Mouse (Mus musculus) limb, embryonic 14.5 days (tissue): ENCODE results near the gene Itpr2. TPM values are rescaled to one million over a fixed set of nuclear protein-coding genes. Genes with fewer than 3 reads are reported as not detected.
"Not testable (repeated sequence)": the region's sequence is repeated elsewhere in the genome, so short reads cannot be mapped to it uniquely, and the experiment has no call there.

Experiments used
- ATAC-seq: fragments of 200-750 bp; cut with Nextera tagmentation; 2 replicates; pipeline ENCODE4 v1.8.0; 2017; ENCODE audit warnings: low read depth, moderate number of reproducible peaks, moderate TSS enrichment; ENCODE audit not compliant: low FRiP score
- DNase-seq: peaks from one replicate; pipeline ENCODE4 v3.0.0-alpha.2; 2015; ENCODE audit warnings: low spot score
- H3K27ac ChIP-seq: fragments of 300-500 bp; sonication (generic); replicated peaks from 2 replicates; pipeline ENCODE4 v1.5.1; 2014; ENCODE audit warnings: low read depth, mild to moderate bottlenecking, low read length, moderate library complexity, mixed read lengths
- H3K27me3 ChIP-seq: fragments of 300-500 bp; sonication (generic); 2 replicates; pipeline ENCODE4 v1.6.1; 2014; ENCODE audit warnings: low read length, mixed read lengths; ENCODE audit not compliant: control insufficient read depth, insufficient read depth
- H3K36me3 ChIP-seq: fragments of 300-500 bp; sonication (generic); 2 replicates; pipeline ENCODE4 v1.6.1; 2014; ENCODE audit warnings: mild to moderate bottlenecking, low read length, moderate library complexity, mixed read lengths; ENCODE audit not compliant: control insufficient read depth, insufficient read depth
- H3K4me1 ChIP-seq: fragments of 300-500 bp; sonication (generic); 2 replicates; pipeline ENCODE4 v1.6.1; 2014; ENCODE audit warnings: antibody characterized with exemption, low read length, mixed read lengths; ENCODE audit not compliant: control insufficient read depth, insufficient read depth
- H3K4me2 ChIP-seq: fragments of 300-500 bp; sonication (generic); replicated peaks from 2 replicates; pipeline ENCODE4 v1.6.1; 2014; ENCODE audit warnings: low read depth, mild to moderate bottlenecking, low read length, moderate library complexity; ENCODE audit not compliant: severe bottlenecking
- H3K4me3 ChIP-seq: fragments of 300-500 bp; sonication (generic); replicated peaks from 2 replicates; pipeline ENCODE4 v1.5.1; 2014; ENCODE audit warnings: low read length
- H3K9ac ChIP-seq: fragments of 300-500 bp; sonication (generic); 2 replicates; pipeline ENCODE4 v1.6.1; 2014; ENCODE audit warnings: mild to moderate bottlenecking, low read depth, low read length, moderate library complexity; ENCODE audit not compliant: severe bottlenecking
- H3K9me3 ChIP-seq: fragments of 300-500 bp; sonication (generic); 2 replicates; pipeline ENCODE4 v1.6.1; 2016; ENCODE audit warnings: low read length; ENCODE audit not compliant: control insufficient read depth
- POLR2A ChIP-seq: fragments of 200-500 bp; IDR thresholded peaks from 2 replicates; pipeline ENCODE4 v1.8.0; 2012; ENCODE audit warnings: inconsistent platforms, mild to moderate bottlenecking, moderate library complexity, borderline replicate concordance; ENCODE audit not compliant: insufficient read depth, insufficient read length; ENCODE audit errors: extremely low read depth
- WGBS: fragments of 180-500 bp; shearing (Covaris S2); extraction: QIAGEN DNeasy Blood & Tissue Kit; methylation state at CpG from one replicate; pipeline ENCODE4 v1.1.7; 2014; 5-methylcytosine and 5-hydroxymethylcytosine counted together
- polyA plus RNA-seq, 2 experiments: library from polyadenylated mRNA; depleted of rRNA in 1 of 2; stranded (reverse) in 1 of 2; unstranded in 1 of 2; fragments of >200 nt; fragmentation: Nextera tagmentation in 1 of 2; extraction: Ambion mirVana in 1 of 2; gene quantifications; 2 replicates each; pipeline versions ENCODE4 v1.2.1 to v1.2.3; 2012 to 2014

The Itpr2 gene
- polyA plus RNA-seq, 2 experiments: 4.7 to 11.3 TPM

GRCm38 (mm10) chr6:146470378-146470777 lies 31.6 kb downstream of the Itpr2 start:
- no peaks in the 10 kb centered on the region for H3K27me3 ChIP-seq
- ATAC-seq: no peak
- 77% methylated on average over 4 of the region's 4 CpGs for WGBS
- TF ChIP-seq POLR2A: no peak
- no peaks in the 10 kb centered on the region for H3K4me1 ChIP-seq
- no peak overlapping the region for H3K9ac ChIP-seq
- H3K27ac ChIP-seq: no peak overlapping the region
- DNase-seq: no peak
- H3K4me2 ChIP-seq: no peak overlapping the region
- no peaks in the 10 kb centered on the region for H3K9me3 ChIP-seq
- no peak overlapping the region for H3K4me3 ChIP-seq
- 0 out of 2 replicates have a peak, but pooled peaks cover 3% of the 10 kb centered on the region for H3K36me3 ChIP-seq

GRCm38 (mm10) chr6:146469936-146470335 lies 32.1 kb downstream of the Itpr2 start:
- 72% methylated on average over 2 of the region's 2 CpGs for WGBS
- H3K4me1 ChIP-seq: no peaks in the 10 kb centered on the region
- no peaks in the 10 kb centered on the region for H3K27me3 ChIP-seq
- ATAC-seq (no peak), DNase-seq (no peak)
- H3K4me2 ChIP-seq: no peak overlapping the region
- no peak overlapping the region for H3K27ac ChIP-seq
- 0 out of 2 replicates have a peak, but pooled peaks cover 3% of the 10 kb centered on the region for H3K36me3 ChIP-seq
- H3K9ac ChIP-seq: no peak overlapping the region
- no peaks in the 10 kb centered on the region for H3K9me3 ChIP-seq
- no peak overlapping the region for H3K4me3 ChIP-seq
- no peak for TF ChIP-seq POLR2A

- ATAC-seq: no peak
- peak overlapping the region; percentile 48; the same call in 1 of the 2 replicates for H3K27ac ChIP-seq
- WGBS: 56% methylated on average over 8 of the region's 8 CpGs
Observed at GRCm38 (mm10) chr6:146468361-146468760, 33.7 kb downstream of the Itpr2 start.

GRCm38 (mm10) chr6:146464645-146465042 lies 37.4 kb downstream of the Itpr2 start:
- 90% methylated on average over 2 of the region's 2 CpGs for WGBS

More at GRCm38 (mm10) chr6:146468361-146468760, 33.7 kb downstream of the Itpr2 start:
- TF ChIP-seq POLR2A: no peak
- Histone ChIP-seq H3K4me3 (no peak overlapping the region), H3K9ac (no peak overlapping the region), H3K9me3 (no peaks in the 10 kb centered on the region), H3K27me3 (no peaks in the 10 kb centered on the region), H3K36me3 (0 out of 2 replicates have a peak, but pooled peaks cover 3% of the 10 kb centered on the region), H3K4me1 (no peaks in the 10 kb centered on the region), H3K4me2 (no peak overlapping the region)
- DNase-seq: no peak

GRCm38 (mm10) chr6:146464014-146464644 lies 37.9 kb downstream of the Itpr2 start:
- H3K4me1 ChIP-seq: no peaks in the 10 kb centered on the region
- H3K4me3 ChIP-seq: no peak overlapping the region
- H3K27ac ChIP-seq: no peak overlapping the region
- H3K27me3 ChIP-seq: no peaks in the 10 kb centered on the region
- no peak overlapping the region for H3K4me2 ChIP-seq
- no peak overlapping the region for H3K9ac ChIP-seq
- WGBS: 72% methylated on average over 8 of the region's 8 CpGs
- ATAC-seq (no peak), DNase-seq (no peak)
- 0 out of 2 replicates have a peak, but pooled peaks cover 3% of the 10 kb centered on the region for H3K36me3 ChIP-seq
- no peaks in the 10 kb centered on the region for H3K9me3 ChIP-seq
- TF ChIP-seq POLR2A: no peak

More at GRCm38 (mm10) chr6:146464645-146465042, 37.4 kb downstream of the Itpr2 start:
- not testable (repeated sequence) for H3K9me3 ChIP-seq, H3K9ac ChIP-seq, H3K4me3 ChIP-seq, ATAC-seq, H3K27me3 ChIP-seq, H3K27ac ChIP-seq, DNase-seq, H3K36me3 ChIP-seq, H3K4me1 ChIP-seq, H3K4me2 ChIP-seq
